Mouse (Mus musculus) midbrain, postnatal 0 days (tissue): ENCODE data around the gene Stard10. TPM values are rescaled to one million over a fixed set of nuclear protein-coding genes. Genes with fewer than 3 reads are reported as not detected.

ENCODE experiments used
- ATAC-seq: fragments of 200-750 bp; cut with Nextera tagmentation; 2 replicates; pipeline ENCODE4 v1.8.0; 2017; ENCODE audit warnings: moderate number of reproducible peaks, mild to moderate bottlenecking, moderate TSS enrichment, moderate library complexity; ENCODE audit not compliant: low FRiP score
- DNase-seq: peaks from one replicate; pipeline ENCODE4 v3.0.0-alpha.2; 2015; ENCODE audit warnings: low spot score
- H3K27ac ChIP-seq: fragments of 300-500 bp; sonication (generic); 2 replicates; pipeline ENCODE4 v1.5.1; 2014; ENCODE audit warnings: low read depth, mild to moderate bottlenecking, low read length, mixed read lengths
- H3K27me3 ChIP-seq: fragments of 300-500 bp; sonication (generic); 2 replicates; pipeline ENCODE4 v1.6.1; 2014; ENCODE audit warnings: low read length, control low read depth, mixed read lengths; ENCODE audit not compliant: insufficient read depth
- H3K36me3 ChIP-seq: fragments of 300-500 bp; sonication (generic); 2 replicates; pipeline ENCODE4 v1.6.1; 2014; ENCODE audit warnings: low read length, control low read depth, mixed read lengths; ENCODE audit not compliant: insufficient read depth
- H3K4me1 ChIP-seq: fragments of 300-500 bp; sonication (generic); 2 replicates; pipeline ENCODE4 v1.6.1; 2014; ENCODE audit warnings: mild to moderate bottlenecking, control low read depth, antibody characterized with exemption, low read length, mixed read lengths; ENCODE audit not compliant: insufficient read depth
- H3K4me2 ChIP-seq: fragments of 300-500 bp; sonication (generic); 2 replicates; pipeline ENCODE4 v1.6.1; 2014; ENCODE audit warnings: low read depth, mild to moderate bottlenecking, low read length, mixed read lengths; ENCODE audit not compliant: poor library complexity, severe bottlenecking
- H3K4me3 ChIP-seq: fragments of 300-500 bp; sonication (generic); 2 replicates; pipeline ENCODE4 v1.5.1; 2014; ENCODE audit warnings: low read depth, mild to moderate bottlenecking, low read length, moderate library complexity
- H3K9ac ChIP-seq: fragments of 300-500 bp; sonication (generic); replicated peaks from 2 replicates; pipeline ENCODE4 v1.6.1; 2014; ENCODE audit warnings: mild to moderate bottlenecking, low read length, moderate library complexity, mixed read lengths; ENCODE audit not compliant: poor library complexity, severe bottlenecking
- H3K9me3 ChIP-seq: fragments of 300-500 bp; sonication (generic); 2 replicates; pipeline ENCODE4 v1.6.1; 2016; ENCODE audit warnings: low read length, control low read depth
- CTCF ChIP-seq: IDR thresholded peaks from 2 replicates; pipeline ENCODE4 v1.5.1; 2016; ENCODE audit warnings: antibody characterized with exemption, mild to moderate bottlenecking
- WGBS: fragments of 180-500 bp; shearing (Covaris S2); extraction: QIAGEN DNeasy Blood & Tissue Kit; methylation state at CpG from one replicate; pipeline ENCODE4 v1.1.7; 2014; 5-methylcytosine and 5-hydroxymethylcytosine counted together
- polyA plus RNA-seq: library from polyadenylated mRNA; unstranded; fragments of >200 nt; fragmentation: Nextera tagmentation; extraction: Ambion mirVana; gene quantifications from 2 replicates; pipeline ENCODE4 v1.2.1, GENCODE M21; 2015
- total RNA-seq: library from RNA; depleted of rRNA; stranded (reverse); fragments of >200 nt; gene quantifications from 2 replicates; pipeline ENCODE4 v1.2.3, GENCODE M21; 2014; rRNA removed

The Stard10 gene
- total RNA-seq (21.5 and 47.7 TPM in 2 replicates), polyA plus RNA-seq (11.0 and 12.1 TPM in 2 replicates)

DNA sequence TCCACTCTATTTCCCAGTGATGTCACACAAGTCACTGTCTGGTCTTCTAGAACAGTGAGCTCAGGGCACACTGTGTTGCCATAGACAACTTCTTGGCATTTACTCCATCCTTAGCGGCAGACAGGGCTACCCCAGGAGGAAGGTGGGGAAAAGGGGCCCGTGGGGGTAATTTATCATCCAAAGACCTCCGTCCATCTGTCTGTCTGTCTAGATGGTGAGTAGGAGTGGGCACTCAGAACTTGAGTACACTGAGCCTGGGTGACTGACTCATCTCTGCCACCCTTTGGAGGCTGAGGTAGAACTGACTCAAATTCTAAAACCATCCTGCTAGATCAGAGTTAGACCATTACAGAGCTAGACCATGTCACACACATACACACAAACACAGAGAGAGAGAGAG, at the start of gene Stard10:
TSS of gene Stard10 (plus strand) at position 73 of the 400 bp plus-strand sequence.
- WGBS = 82% methylated on average over 3 of the region's 3 CpGs
- ATAC-seq (no peak), DNase-seq (no peak)
- Histone ChIP-seq H3K4me1 (no peaks in the 10 kb centered on the region), H3K27ac (no peak within 1 kb of the TSS), H3K4me2 (no peak within 1 kb of the TSS), H3K36me3 (no peaks in the 10 kb centered on the region), H3K27me3 (peaks cover 7% of the 10 kb centered on the region), H3K9ac (no peak within 1 kb of the TSS), H3K9me3 (no peaks in the 10 kb centered on the region), H3K4me3 (no peak within 1 kb of the TSS)
- no peak for TF ChIP-seq CTCF

DNA sequence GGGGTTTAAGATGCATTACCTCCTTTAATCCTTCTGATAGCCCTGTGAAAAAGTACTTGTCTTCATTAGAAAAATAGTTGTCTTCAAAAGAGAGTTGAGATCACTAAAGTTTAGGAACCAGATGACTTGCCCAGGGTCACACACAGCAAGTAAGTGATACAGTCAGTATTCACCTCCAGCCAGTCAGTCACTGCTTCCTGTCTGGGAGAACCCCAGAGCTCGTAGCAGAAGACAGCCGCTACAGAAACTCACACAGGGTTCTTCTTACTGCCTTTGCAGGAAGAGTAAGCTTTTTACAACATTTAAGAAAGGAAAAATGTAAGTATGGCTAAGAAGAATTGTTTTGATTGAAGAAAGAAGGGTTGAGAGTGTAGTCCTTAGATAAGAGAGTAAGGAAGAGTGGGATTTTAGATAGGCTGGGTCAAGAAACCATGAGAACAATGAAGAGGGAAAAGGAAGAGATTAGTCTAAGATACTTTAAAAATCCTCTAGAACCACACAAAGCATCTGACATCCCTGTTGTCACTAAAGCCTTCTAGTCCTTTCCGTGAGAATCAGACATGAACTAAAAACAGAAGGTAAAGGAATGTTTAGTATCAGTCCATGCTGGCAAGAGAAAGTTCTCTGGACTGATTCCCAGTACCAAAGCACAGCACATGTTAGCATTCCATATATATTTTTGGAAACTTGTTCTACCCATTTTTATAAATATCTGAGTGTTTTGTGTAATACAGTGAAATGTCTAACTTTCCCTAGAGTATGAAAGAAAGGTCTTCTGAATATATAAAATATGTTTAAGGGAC, 49.2 kb upstream of the Stard10 start:
- no peak for DNase-seq
- no peaks in the 10 kb centered on the region for H3K27me3 ChIP-seq
- peaks cover 8% of the 10 kb centered on the region; the same call in 1 of the 2 replicates for H3K36me3 ChIP-seq
- no peaks in the 10 kb centered on the region for H3K4me1 ChIP-seq
- WGBS = 69% methylated on average over 3 of the region's 3 CpGs
- no peak overlapping the region for H3K4me3 ChIP-seq
- H3K4me2 ChIP-seq = no peak overlapping the region
- no peak for ATAC-seq
- TF ChIP-seq CTCF = no peak
- no peaks in the 10 kb centered on the region for H3K9me3 ChIP-seq
- no peak overlapping the region for H3K27ac ChIP-seq
- H3K9ac ChIP-seq = no peak overlapping the region

DNA sequence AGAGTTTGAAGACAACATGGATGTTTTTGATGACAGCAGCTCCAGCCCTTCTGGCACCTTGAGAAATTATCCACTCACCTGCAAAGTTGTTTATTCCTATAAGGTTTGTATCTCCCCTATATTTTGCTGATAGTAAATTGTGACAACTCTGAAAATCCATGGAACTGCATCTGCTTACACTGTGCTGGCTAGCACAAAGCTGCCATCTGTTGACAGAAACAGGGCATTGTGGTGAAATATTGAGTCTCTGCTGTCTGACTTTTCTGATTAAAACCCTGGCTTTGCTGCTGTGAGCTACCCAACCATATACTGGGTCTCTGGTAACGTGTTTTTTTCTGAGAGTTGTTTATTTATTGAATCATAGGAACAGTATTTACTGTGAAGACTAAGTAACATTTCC, 45.3 kb upstream of the Stard10 start:
- no peak for ATAC-seq
- Histone ChIP-seq H3K9ac (no peak overlapping the region), H3K4me2 (no peak overlapping the region), H3K9me3 (no peaks in the 10 kb centered on the region), H3K27ac (no peak overlapping the region), H3K36me3 (peaks cover 18% of the 10 kb centered on the region; the same call in 1 of the 2 replicates), H3K27me3 (no peaks in the 10 kb centered on the region), H3K4me1 (no peaks in the 10 kb centered on the region), H3K4me3 (no peak overlapping the region)
- WGBS = 86% methylated on average over 1 of the region's 1 CpGs
- DNase-seq = peak; percentile 41
- TF ChIP-seq CTCF = peak; percentile 70

DNA sequence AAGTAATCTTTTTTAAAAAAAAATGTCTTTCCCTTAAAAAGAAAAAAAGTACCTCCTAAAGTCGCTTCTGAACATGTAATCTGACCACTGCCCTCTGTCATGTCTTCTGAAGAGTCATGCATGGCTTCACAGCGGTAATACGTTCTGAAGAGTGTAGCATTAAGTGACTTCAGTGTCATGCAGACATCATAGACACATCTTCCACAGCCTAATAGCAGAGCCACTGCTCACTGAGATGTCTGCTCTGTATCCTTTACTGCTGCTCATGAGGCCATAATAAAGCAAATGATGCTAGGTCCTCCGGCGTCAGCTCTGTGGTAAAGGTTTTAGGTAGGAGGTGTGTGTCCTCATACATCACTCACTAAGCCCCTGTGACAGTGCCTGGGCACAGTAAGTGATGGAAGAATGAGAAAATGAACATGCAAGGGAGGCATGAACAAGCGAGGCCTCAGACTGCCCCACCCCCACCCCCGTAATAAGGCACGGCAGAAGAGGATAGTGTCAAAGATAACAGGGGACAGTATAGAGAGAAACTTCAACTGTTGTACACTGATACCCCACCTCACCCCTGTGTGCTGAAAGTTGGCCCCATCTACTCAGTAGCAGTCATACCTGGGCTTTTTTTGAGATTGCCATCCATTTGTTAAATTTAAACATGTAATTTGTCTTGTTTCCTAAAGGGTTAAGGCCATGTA, 44.3 kb upstream of the Stard10 start:
- DNase-seq = no peak
- no peaks in the 10 kb centered on the region for H3K27me3 ChIP-seq
- ATAC-seq = no peak
- TF ChIP-seq CTCF = no peak
- no peaks in the 10 kb centered on the region for H3K9me3 ChIP-seq
- H3K36me3 ChIP-seq = peaks cover 28% of the 10 kb centered on the region; the same call in 1 of the 2 replicates
- no peaks in the 10 kb centered on the region for H3K4me1 ChIP-seq
- H3K27ac ChIP-seq = no peak overlapping the region
- no peak overlapping the region for H3K4me2 ChIP-seq
- no peak overlapping the region for H3K4me3 ChIP-seq
- no peak overlapping the region for H3K9ac ChIP-seq
- WGBS = 93% methylated on average over 8 of the region's 8 CpGs

- H3K27me3 ChIP-seq = no peaks in the 10 kb centered on the region
- no peak for TF ChIP-seq CTCF
- H3K27ac ChIP-seq = no peak overlapping the region
- no peaks in the 10 kb centered on the region for H3K9me3 ChIP-seq
- H3K4me3 ChIP-seq = no peak overlapping the region
- H3K9ac ChIP-seq = no peak overlapping the region
- ATAC-seq = no peak
- no peaks in the 10 kb centered on the region for H3K4me1 ChIP-seq
- 82% methylated on average over 3 of the region's 3 CpGs for WGBS
- no peak for DNase-seq
- H3K36me3 ChIP-seq = peaks cover 39% of the 10 kb centered on the region
- no peak overlapping the region for H3K4me2 ChIP-seq
Observed at GRCm38 (mm10) chr7:101282721-101283120, 34.2 kb upstream of the Stard10 start.

GRCm38 (mm10) chr7:101284504-101284903, 32.4 kb upstream of the Stard10 start:
- DNase-seq = no peak
- no peak overlapping the region for H3K4me3 ChIP-seq
- 95% methylated on average over 1 of the region's 1 CpGs for whole genome bisulfite sequencing
- H3K4me2 ChIP-seq = no peak overlapping the region
- no peaks in the 10 kb centered on the region for H3K27me3 ChIP-seq
- H3K36me3 ChIP-seq = peaks cover 33% of the 10 kb centered on the region
- no peak overlapping the region for H3K27ac ChIP-seq
- ATAC-seq = no peak
- no peak for TF ChIP-seq CTCF
- no peaks in the 10 kb centered on the region for H3K4me1 ChIP-seq
- H3K9me3 ChIP-seq = no peaks in the 10 kb centered on the region
- H3K9ac ChIP-seq = no peak overlapping the region
